Mouse (Mus musculus): ENCODE results near the gene Gm6040. TPM values are rescaled to one million over a fixed set of nuclear protein-coding genes. Genes with fewer than 3 reads are reported as not detected.

The Gm6040 gene
- total RNA-seq (2021) = not detected
- polyA plus RNA-seq (2012; rRNA removed) = not detected in 2 replicates
- long read RNA-seq = 0 reads

DNA sequence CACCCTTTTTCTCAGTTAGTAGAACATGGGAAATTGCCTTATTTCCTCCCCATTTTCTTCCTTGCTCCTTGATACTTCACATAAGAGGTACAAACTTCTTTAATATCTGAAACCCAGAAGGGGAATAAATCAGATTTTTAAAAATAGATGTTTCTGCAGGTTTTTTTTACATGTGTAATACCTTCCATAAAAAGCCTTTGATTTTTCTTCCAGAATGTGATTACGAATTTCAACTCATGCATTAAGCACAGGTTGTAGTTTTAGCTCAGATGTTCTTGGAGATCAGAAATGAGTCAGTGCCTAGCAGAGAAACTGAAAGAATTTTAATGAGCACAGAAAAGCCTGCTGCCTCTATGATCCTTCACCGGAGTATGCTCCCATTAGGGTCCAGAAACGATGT is at the start of gene Gm6040:
Gm6040 (minus strand) TSS at position 101 of the 400 bp plus-strand sequence.
- no peaks in the 10 kb centered on the region for H3K36me3 ChIP-seq (ENCODE audit: control insufficient read depth, insufficient read depth, low read length)
- no peak within 1 kb of the TSS for H3K27ac ChIP-seq
- DNase-seq = no peak
- H3K4me3 ChIP-seq = no peak within 1 kb of the TSS
- 59% methylated on average over 3 of the region's 3 CpGs for WGBS
- TF ChIP-seq EP300 (IDR thresholded peaks at IDR 0.05; ENCODE audit: insufficient read depth, low read depth, low read length) (no peak), CTCF (IDR thresholded peaks at IDR 0.05) (no peak), POLR2A (IDR thresholded peaks at IDR 0.05; ENCODE audit: insufficient read depth, low read depth, low read length) (no peak)
- H3K9ac ChIP-seq (ENCODE audit: low read depth, low read length) = no peak within 1 kb of the TSS
- intact Hi-C loops (cut with DNase I) = no loop called here
- H3K79me2 ChIP-seq (replicated peaks; ENCODE audit: control insufficient read depth, insufficient read depth, low read length) = no peaks in the 10 kb centered on the region
- H3K27me3 ChIP-seq (ENCODE audit: control insufficient read depth, insufficient read depth, low read length) = no peaks in the 10 kb centered on the region
- no peaks in the 10 kb centered on the region for H3K4me1 ChIP-seq (ENCODE audit: control insufficient read depth, insufficient read depth, low read length)

DNA sequence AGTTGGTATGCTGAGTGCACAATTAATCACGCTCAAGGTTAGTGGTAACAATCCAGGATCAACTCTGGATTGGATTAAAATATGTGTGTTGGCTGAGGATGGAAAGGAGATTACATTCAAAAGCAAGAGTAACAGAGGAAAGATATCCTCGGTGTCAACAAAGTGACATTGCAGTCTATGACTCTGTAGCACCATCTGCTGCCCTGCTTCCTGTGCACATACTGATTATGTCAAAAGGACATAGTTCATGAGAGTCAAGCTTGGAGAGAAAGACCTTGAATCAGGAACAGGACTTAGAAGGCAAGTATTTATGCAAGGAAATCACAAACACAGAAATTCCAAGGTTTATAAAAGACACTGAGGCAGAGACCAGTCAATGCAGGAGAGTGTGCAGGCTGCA is 42.7 kb upstream of the Gm6040 start:
- Histone ChIP-seq H3K79me2 (replicated peaks; ENCODE audit: control insufficient read depth, insufficient read depth, low read length) (no peaks in the 10 kb centered on the region), H3K27me3 (ENCODE audit: control insufficient read depth, insufficient read depth, low read length) (no peaks in the 10 kb centered on the region), H3K4me1 (ENCODE audit: control insufficient read depth, insufficient read depth, low read length) (no peaks in the 10 kb centered on the region), H3K9ac (ENCODE audit: low read depth, low read length) (no peak overlapping the region), H3K4me3 (no peak overlapping the region), H3K27ac (no peak overlapping the region), H3K36me3 (ENCODE audit: control insufficient read depth, insufficient read depth, low read length) (no peaks in the 10 kb centered on the region)
- no peak for DNase-seq
- TF ChIP-seq CTCF (IDR thresholded peaks at IDR 0.05) (no peak), EP300 (IDR thresholded peaks at IDR 0.05; ENCODE audit: insufficient read depth, low read depth, low read length) (no peak), POLR2A (IDR thresholded peaks at IDR 0.05; ENCODE audit: insufficient read depth, low read depth, low read length) (no peak)
- intact Hi-C loops (cut with DNase I) = no loop called here
- 57% methylated on average over 2 of the region's 2 CpGs for WGBS

DNA sequence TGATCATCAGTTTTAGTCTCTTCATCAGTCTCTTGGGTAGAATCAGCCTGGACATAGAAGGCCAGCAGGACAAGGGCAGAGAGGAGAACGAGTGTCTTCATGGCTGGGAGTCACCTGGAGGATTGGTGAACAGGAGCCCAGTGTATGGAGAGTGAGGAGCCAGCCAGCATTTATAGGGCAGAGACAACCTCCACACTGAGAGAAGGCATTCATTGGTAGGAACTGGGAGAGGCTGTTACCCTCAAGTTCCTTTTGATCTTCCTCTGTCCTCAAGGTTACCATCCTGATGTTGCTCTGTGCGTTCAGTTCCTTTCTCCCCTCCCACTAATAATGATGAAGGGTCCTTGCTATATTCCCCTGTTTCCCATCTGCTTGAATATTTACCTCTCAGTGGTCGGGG is 22.7 kb upstream of the Gm6040 start, which contains the start of gene AY761185:
AY761185 (minus strand) TSS at position 101 of the 400 bp plus-strand sequence.
- Histone ChIP-seq H3K36me3 (ENCODE audit: control insufficient read depth, insufficient read depth, low read length) (no peaks in the 10 kb centered on the region), H3K27ac (no peak within 1 kb of the TSS), H3K9ac (ENCODE audit: low read depth, low read length) (no peak within 1 kb of the TSS), H3K4me3 (no peak within 1 kb of the TSS), H3K79me2 (replicated peaks; ENCODE audit: control insufficient read depth, insufficient read depth, low read length) (no peaks in the 10 kb centered on the region), H3K27me3 (ENCODE audit: control insufficient read depth, insufficient read depth, low read length) (no peaks in the 10 kb centered on the region), H3K4me1 (ENCODE audit: control insufficient read depth, insufficient read depth, low read length) (no peaks in the 10 kb centered on the region)
- WGBS = 49% methylated on average over 3 of the region's 3 CpGs
- no peak for DNase-seq
- intact Hi-C loops (cut with DNase I) = no loop called here
- TF ChIP-seq EP300 (IDR thresholded peaks at IDR 0.05; ENCODE audit: insufficient read depth, low read depth, low read length) = no peak
- no peak for TF ChIP-seq POLR2A (IDR thresholded peaks at IDR 0.05; ENCODE audit: insufficient read depth, low read depth, low read length)

DNA sequence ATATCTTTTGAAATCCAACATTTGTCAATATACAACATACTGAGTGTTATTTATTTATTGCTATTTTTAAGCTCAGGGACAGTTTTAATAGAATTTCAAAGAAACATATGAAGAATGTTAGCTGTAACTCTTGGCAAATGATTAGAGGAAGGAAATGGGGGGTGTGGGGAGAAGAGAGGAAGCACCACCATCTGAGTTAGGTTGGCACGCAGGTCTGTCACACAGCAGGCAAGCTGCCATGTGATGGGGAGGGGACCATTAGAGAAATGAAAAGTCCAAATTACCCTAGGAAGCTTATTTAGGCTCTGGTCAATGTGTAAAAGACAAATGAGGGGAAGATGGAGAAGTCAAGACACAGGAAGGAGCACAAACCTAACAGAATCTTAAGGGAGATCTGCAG is 9.6 kb downstream of the Gm6040 start:
- no peaks in the 10 kb centered on the region for H3K4me1 ChIP-seq (ENCODE audit: control insufficient read depth, insufficient read depth, low read length)
- no peak overlapping the region for H3K9ac ChIP-seq (ENCODE audit: low read depth, low read length)
- no peak for DNase-seq
- no peak overlapping the region for H3K27ac ChIP-seq
- H3K4me3 ChIP-seq = no peak overlapping the region
- H3K36me3 ChIP-seq (ENCODE audit: control insufficient read depth, insufficient read depth, low read length) = no peaks in the 10 kb centered on the region
- intact Hi-C loops (cut with DNase I) = no loop called here
- 50% methylated on average over 1 of the region's 1 CpGs for WGBS
- no peaks in the 10 kb centered on the region for H3K79me2 ChIP-seq (replicated peaks; ENCODE audit: control insufficient read depth, insufficient read depth, low read length)
- H3K27me3 ChIP-seq (ENCODE audit: control insufficient read depth, insufficient read depth, low read length) = no peaks in the 10 kb centered on the region
- TF ChIP-seq EP300 (IDR thresholded peaks at IDR 0.05; ENCODE audit: insufficient read depth, low read depth, low read length) (no peak), CTCF (IDR thresholded peaks at IDR 0.05) (no peak), POLR2A (IDR thresholded peaks at IDR 0.05; ENCODE audit: insufficient read depth, low read depth, low read length) (no peak)

GRCm38 (mm10) chr8:20908256-20908655 is 13.6 kb downstream of the Gm6040 start:
- no peak overlapping the region for H3K4me3 ChIP-seq
- H3K9ac ChIP-seq (ENCODE audit: low read depth, low read length) = no peak overlapping the region
- no peak overlapping the region for H3K27ac ChIP-seq
- no peaks in the 10 kb centered on the region for H3K27me3 ChIP-seq (ENCODE audit: control insufficient read depth, insufficient read depth, low read length)
- TF ChIP-seq EP300 (IDR thresholded peaks at IDR 0.05; ENCODE audit: insufficient read depth, low read depth, low read length) (no peak), POLR2A (IDR thresholded peaks at IDR 0.05; ENCODE audit: insufficient read depth, low read depth, low read length) (no peak), CTCF (IDR thresholded peaks at IDR 0.05) (no peak)
- intact Hi-C loops (cut with DNase I) = no loop called here
- no peaks in the 10 kb centered on the region for H3K79me2 ChIP-seq (replicated peaks; ENCODE audit: control insufficient read depth, insufficient read depth, low read length)
- H3K36me3 ChIP-seq (ENCODE audit: control insufficient read depth, insufficient read depth, low read length) = no peaks in the 10 kb centered on the region
- DNase-seq = no peak
- WGBS = 47% methylated on average over 2 of the region's 2 CpGs
- no peaks in the 10 kb centered on the region for H3K4me1 ChIP-seq (ENCODE audit: control insufficient read depth, insufficient read depth, low read length)

GRCm38 (mm10) chr8:20907119-20907518 is 14.8 kb downstream of the Gm6040 start:
- DNase-seq = no peak
- no peaks in the 10 kb centered on the region for H3K27me3 ChIP-seq (ENCODE audit: control insufficient read depth, insufficient read depth, low read length)
- intact Hi-C loops (cut with DNase I) = no loop called here
- H3K27ac ChIP-seq = no peak overlapping the region
- H3K4me1 ChIP-seq (ENCODE audit: control insufficient read depth, insufficient read depth, low read length) = no peaks in the 10 kb centered on the region
- TF ChIP-seq CTCF (IDR thresholded peaks at IDR 0.05) (no peak), EP300 (IDR thresholded peaks at IDR 0.05; ENCODE audit: insufficient read depth, low read depth, low read length) (no peak), POLR2A (IDR thresholded peaks at IDR 0.05; ENCODE audit: insufficient read depth, low read depth, low read length) (no peak)
- no peaks in the 10 kb centered on the region for H3K36me3 ChIP-seq (ENCODE audit: control insufficient read depth, insufficient read depth, low read length)
- no peak overlapping the region for H3K4me3 ChIP-seq
- WGBS = 76% methylated on average over 2 of the region's 2 CpGs
- H3K9ac ChIP-seq (ENCODE audit: low read depth, low read length) = no peak overlapping the region
- H3K79me2 ChIP-seq (replicated peaks; ENCODE audit: control insufficient read depth, insufficient read depth, low read length) = no peaks in the 10 kb centered on the region
